Mouse (Mus musculus): ENCODE data around the gene Hdhd5. TPM values are rescaled to one million over a fixed set of nuclear protein-coding genes. Genes with fewer than 3 reads are reported as not detected.

Gene Hdhd5
- polyA plus RNA-seq, 1 experiment: 10.5 TPM

GRCm38 (mm10) chr6:120546973-120547372 lies 15.9 kb upstream of the Hdhd5 start:
- Histone ChIP-seq H3K27ac (replicated peaks; ENCODE audit: low read depth, low read length) (no peak overlapping the region), H3K4me1 (ENCODE audit: control insufficient read depth, insufficient read depth, insufficient read length, low read length) (peaks cover 2% of the 10 kb centered on the region), H3K4me3 (ENCODE audit: insufficient read depth, low read depth, low read length) (no peak overlapping the region)

- Histone ChIP-seq H3K27ac (replicated peaks; ENCODE audit: low read depth, low read length) (no peak overlapping the region), H3K4me1 (ENCODE audit: control insufficient read depth, insufficient read depth, insufficient read length, low read length) (peaks cover 6% of the 10 kb centered on the region), H3K4me3 (ENCODE audit: insufficient read depth, low read depth, low read length) (no peak overlapping the region)
Observed at GRCm38 (mm10) chr6:120546292-120546691, 15.2 kb upstream of the Hdhd5 start.

GRCm38 (mm10) chr6:120542061-120542460 lies 10.9 kb upstream of the Hdhd5 start:
- Histone ChIP-seq H3K4me1 (ENCODE audit: control insufficient read depth, insufficient read depth, insufficient read length, low read length) (peaks cover 13% of the 10 kb centered on the region), H3K27ac (replicated peaks; ENCODE audit: low read depth, low read length) (no peak overlapping the region), H3K4me3 (ENCODE audit: insufficient read depth, low read depth, low read length) (no peak overlapping the region)

- H3K27ac ChIP-seq (replicated peaks; ENCODE audit: low read depth, low read length): peak overlapping the region; percentile 97
- H3K4me3 ChIP-seq (ENCODE audit: insufficient read depth, low read depth, low read length): no peak overlapping the region
- peaks cover 13% of the 10 kb centered on the region for H3K4me1 ChIP-seq (ENCODE audit: control insufficient read depth, insufficient read depth, insufficient read length, low read length)
Observed at GRCm38 (mm10) chr6:120541386-120541785, 10.3 kb upstream of the Hdhd5 start.

GRCm38 (mm10) chr6:120539781-120540231 lies 8.7 kb upstream of the Hdhd5 start:
- 0 out of 2 replicates have a peak overlapping the region, but pooled peaks have one; percentile 4 for H3K4me3 ChIP-seq (ENCODE audit: insufficient read depth, low read depth, low read length)
- H3K4me1 ChIP-seq (ENCODE audit: control insufficient read depth, insufficient read depth, insufficient read length, low read length): peaks cover 13% of the 10 kb centered on the region
- peak overlapping the region; percentile 97 for H3K27ac ChIP-seq (replicated peaks; ENCODE audit: low read depth, low read length)

- H3K4me1 ChIP-seq (ENCODE audit: control insufficient read depth, insufficient read depth, insufficient read length, low read length): peaks cover 13% of the 10 kb centered on the region
- H3K4me3 ChIP-seq (ENCODE audit: insufficient read depth, low read depth, low read length): peak overlapping the region; percentile 17; the same call in 1 of the 2 replicates
- H3K27ac ChIP-seq (replicated peaks; ENCODE audit: low read depth, low read length): peak overlapping the region; percentile 97
Observed at GRCm38 (mm10) chr6:120539132-120539759, 8.1 kb upstream of the Hdhd5 start.

- H3K4me3 ChIP-seq (ENCODE audit: insufficient read depth, low read depth, low read length): no peak overlapping the region
- peaks cover 8% of the 10 kb centered on the region for H3K4me1 ChIP-seq (ENCODE audit: control insufficient read depth, insufficient read depth, insufficient read length, low read length)
- no peak overlapping the region for H3K27ac ChIP-seq (replicated peaks; ENCODE audit: low read depth, low read length)
Observed at GRCm38 (mm10) chr6:120536337-120536736, 5.2 kb upstream of the Hdhd5 start.

GRCm38 (mm10) chr6:120532594-120532993 lies 1.5 kb upstream of the Hdhd5 start:
- H3K4me3 ChIP-seq (ENCODE audit: insufficient read depth, low read depth, low read length): no peak overlapping the region
- no peak overlapping the region for H3K27ac ChIP-seq (replicated peaks; ENCODE audit: low read depth, low read length)
- H3K4me1 ChIP-seq (ENCODE audit: control insufficient read depth, insufficient read depth, insufficient read length, low read length): no peaks in the 10 kb centered on the region

GRCm38 (mm10) chr6:120529123-120529522 lies 2.0 kb downstream of the Hdhd5 start:
- H3K27ac ChIP-seq (replicated peaks; ENCODE audit: low read depth, low read length): no peak overlapping the region
- H3K4me1 ChIP-seq (ENCODE audit: control insufficient read depth, insufficient read depth, insufficient read length, low read length): no peaks in the 10 kb centered on the region
- H3K4me3 ChIP-seq (ENCODE audit: insufficient read depth, low read depth, low read length): no peak overlapping the region

- H3K4me3 ChIP-seq (ENCODE audit: insufficient read depth, low read depth, low read length): no peak overlapping the region
- H3K27ac ChIP-seq (replicated peaks; ENCODE audit: low read depth, low read length): no peak overlapping the region
- H3K4me1 ChIP-seq (ENCODE audit: control insufficient read depth, insufficient read depth, insufficient read length, low read length): no peaks in the 10 kb centered on the region
Observed at GRCm38 (mm10) chr6:120524796-120525195, 6.3 kb downstream of the Hdhd5 start.

GRCm38 (mm10) chr6:120519647-120520046 lies 11.5 kb downstream of the Hdhd5 start:
- H3K4me1 ChIP-seq (ENCODE audit: control insufficient read depth, insufficient read depth, insufficient read length, low read length): no peaks in the 10 kb centered on the region
- no peak overlapping the region for H3K4me3 ChIP-seq (ENCODE audit: insufficient read depth, low read depth, low read length)
- no peak overlapping the region for H3K27ac ChIP-seq (replicated peaks; ENCODE audit: low read depth, low read length)

- no peak overlapping the region for H3K4me3 ChIP-seq (ENCODE audit: insufficient read depth, low read depth, low read length)
- no peak overlapping the region for H3K27ac ChIP-seq (replicated peaks; ENCODE audit: low read depth, low read length)
- no peaks in the 10 kb centered on the region for H3K4me1 ChIP-seq (ENCODE audit: control insufficient read depth, insufficient read depth, insufficient read length, low read length)
Observed at GRCm38 (mm10) chr6:120517311-120517710, 13.8 kb downstream of the Hdhd5 start.

GRCm38 (mm10) chr6:120516879-120517278 lies 14.2 kb downstream of the Hdhd5 start:
- no peak overlapping the region for H3K27ac ChIP-seq (replicated peaks; ENCODE audit: low read depth, low read length)
- H3K4me3 ChIP-seq (ENCODE audit: insufficient read depth, low read depth, low read length): no peak overlapping the region
- no peaks in the 10 kb centered on the region for H3K4me1 ChIP-seq (ENCODE audit: control insufficient read depth, insufficient read depth, insufficient read length, low read length)

GRCm38 (mm10) chr6:120516422-120516821 lies 14.7 kb downstream of the Hdhd5 start:
- H3K4me3 ChIP-seq (ENCODE audit: insufficient read depth, low read depth, low read length): no peak overlapping the region
- H3K27ac ChIP-seq (replicated peaks; ENCODE audit: low read depth, low read length): no peak overlapping the region
- H3K4me1 ChIP-seq (ENCODE audit: control insufficient read depth, insufficient read depth, insufficient read length, low read length): no peaks in the 10 kb centered on the region

GRCm38 (mm10) chr6:120511212-120511611 lies 19.9 kb downstream of the Hdhd5 start:
- Histone ChIP-seq H3K4me3 (ENCODE audit: insufficient read depth, low read depth, low read length) (no peak overlapping the region), H3K27ac (replicated peaks; ENCODE audit: low read depth, low read length) (no peak overlapping the region), H3K4me1 (ENCODE audit: control insufficient read depth, insufficient read depth, insufficient read length, low read length) (no peaks in the 10 kb centered on the region)

GRCm38 (mm10) chr6:120510425-120510824 lies 20.7 kb downstream of the Hdhd5 start:
- H3K27ac ChIP-seq (replicated peaks; ENCODE audit: low read depth, low read length): no peak overlapping the region
- no peak overlapping the region for H3K4me3 ChIP-seq (ENCODE audit: insufficient read depth, low read depth, low read length)
- no peaks in the 10 kb centered on the region for H3K4me1 ChIP-seq (ENCODE audit: control insufficient read depth, insufficient read depth, insufficient read length, low read length)

Measured in brown adipose tissue, adult 24 weeks (tissue).